Mouse (Mus musculus) left cerebral cortex, postnatal 36 days (tissue): Measurements from ENCODE around the gene Trim80. TPM values are rescaled to one million over a fixed set of nuclear protein-coding genes. Genes with fewer than 3 reads are reported as not detected.

Experiments used
- DNase-seq, 2 experiments: peaks; one replicate each; pipeline ENCODE4 v3.0.0; 2021 to 2022; ENCODE audit warnings: low spot score in 2 of 2, mixed read lengths in 1 of 2
- intact Hi-C: fragments of 180-260 bp; cut with DNase I; formaldehyde crosslinking; loops from one replicate; pipeline ENCODE4 v1.15.1; 2025
- total RNA-seq, 2 experiments: library from RNA; stranded (reverse); gene quantifications; 2 replicates each; pipeline ENCODE4 v1.2.3; 2021

The Trim80 gene
- total RNA-seq: not detected

GRCm38 (mm10) chr11:115439906-115440595 is at the start of gene Trim80:
TSS of gene Trim80 (plus strand) at chr11:115440545.
- intact Hi-C loops: no loop called here
- no peak for DNase-seq

GRCm38 (mm10) chr11:115391358-115391757 is 49.0 kb upstream of the Trim80 start:
- no peak for DNase-seq
- intact Hi-C loops: no loop called here

GRCm38 (mm10) chr11:115393721-115394325 is 46.5 kb upstream of the Trim80 start:
- DNase-seq: no peak
- intact Hi-C loops: no loop called here

- DNase-seq: no peak
- intact Hi-C loops: no loop called here
Measured at GRCm38 (mm10) chr11:115398085-115398484, 42.3 kb upstream of the Trim80 start.

- intact Hi-C loops: no loop called here
- peak in 1 of 2 experiments; percentile 14 for DNase-seq
Measured at GRCm38 (mm10) chr11:115400126-115400525, 40.2 kb upstream of the Trim80 start.

- DNase-seq: peak; percentile 63 to 73
- intact Hi-C loops: no loop called here
Measured at GRCm38 (mm10) chr11:115400630-115401391, 39.5 kb upstream of the Trim80 start.

- intact Hi-C loops: no loop called here
- peak; percentile 89 to 92 for DNase-seq
Measured at GRCm38 (mm10) chr11:115403338-115404124, 36.8 kb upstream of the Trim80 start, which contains the start of gene Mrpl58. TSS of gene Mrpl58 (plus strand) at chr11:115403752.

GRCm38 (mm10) chr11:115405723-115406122 is 34.6 kb upstream of the Trim80 start:
- DNase-seq: no peak
- intact Hi-C loops: no loop called here

- intact Hi-C loops: no loop called here
- no peak for DNase-seq
Measured at GRCm38 (mm10) chr11:115406858-115407401, 33.4 kb upstream of the Trim80 start.

GRCm38 (mm10) chr11:115408266-115408920 is 32.0 kb upstream of the Trim80 start:
- no peak for DNase-seq
- intact Hi-C loops: no loop called here

GRCm38 (mm10) chr11:115409556-115409955 is 30.8 kb upstream of the Trim80 start:
- DNase-seq: no peak

GRCm38 (mm10) chr11:115419531-115420237 is 20.7 kb upstream of the Trim80 start, which contains the start of the genes Atp5h and Kctd2:
TSS of gene Atp5h (minus strand) at chr11:115419962.
TSS of gene Kctd2 (plus strand) at chr11:115420128.
- intact Hi-C loops: loop anchor here (2.0 kb wide), 2 partner anchors 53 to 55 kb away; partner anchors contain the start of genes Armc7 and Hid1

More at GRCm38 (mm10) chr11:115409556-115409955, 30.8 kb upstream of the Trim80 start:
- intact Hi-C loops: no loop called here

GRCm38 (mm10) chr11:115420336-115421190 is 19.8 kb upstream of the Trim80 start:
- DNase-seq: peak; percentile 55 to 66
- intact Hi-C loops: loop anchor here (2.0 kb wide), 2 partner anchors 54 kb away; partner anchors contain the start of genes Armc7 and Hid1

More at GRCm38 (mm10) chr11:115419531-115420237, 20.7 kb upstream of the Trim80 start, which contains the start of the genes Atp5h and Kctd2:
- DNase-seq: peak; percentile 94 to 96

GRCm38 (mm10) chr11:115421328-115421727 is 19.0 kb upstream of the Trim80 start:
- intact Hi-C loops: loop anchor here (2.0 kb wide), 2 partner anchors 53 to 55 kb away; partner anchors contain the start of genes Armc7 and Hid1
- no peak for DNase-seq

GRCm38 (mm10) chr11:115421972-115422371 is 18.4 kb upstream of the Trim80 start:
- intact Hi-C loops: loop anchor here (2.0 kb wide), 2 partner anchors 53 to 55 kb away; partner anchors contain the start of genes Armc7 and Hid1
- no peak for DNase-seq

- intact Hi-C loops: no loop called here
- DNase-seq: no peak
Measured at GRCm38 (mm10) chr11:115423091-115423490, 17.3 kb upstream of the Trim80 start.

GRCm38 (mm10) chr11:115424666-115425065 is 15.7 kb upstream of the Trim80 start:
- intact Hi-C loops: no loop called here

More at GRCm38 (mm10) chr11:115424666-115425065, 15.7 kb upstream of the Trim80 start:
- DNase-seq: no peak
